Mouse (Mus musculus) heart, embryonic 11.5 days (tissue): Measurements from ENCODE around the gene Dnajc8. TPM values are rescaled to one million over a fixed set of nuclear protein-coding genes. Genes with fewer than 3 reads are reported as not detected.
"Not testable (repeated sequence)": the region's sequence is repeated elsewhere in the genome, so short reads cannot be mapped to it uniquely, and the experiment has no call there.

Experiments used
- ATAC-seq: fragments of 200-750 bp; cut with Nextera tagmentation; replicated peaks from 2 replicates; pipeline ENCODE4 v1.8.0; 2017; ENCODE audit warnings: moderate library complexity; ENCODE audit not compliant: insufficient number of reproducible peaks, low FRiP score, low TSS enrichment
- H3K27ac ChIP-seq: fragments of 300-500 bp; sonication (generic); 2 replicates; pipeline ENCODE4 v1.5.1; 2014; ENCODE audit warnings: mild to moderate bottlenecking, low read depth, low read length
- H3K27me3 ChIP-seq: fragments of 300-500 bp; sonication (generic); 2 replicates; pipeline ENCODE4 v1.6.1; 2014; ENCODE audit warnings: mild to moderate bottlenecking, low read length, mixed read lengths; ENCODE audit not compliant: control insufficient read depth, insufficient read depth
- H3K36me3 ChIP-seq: fragments of 300-500 bp; sonication (generic); 2 replicates; pipeline ENCODE4 v1.6.1; 2014; ENCODE audit warnings: mild to moderate bottlenecking, low read length, moderate library complexity, mixed read lengths; ENCODE audit not compliant: control insufficient read depth, insufficient read depth
- H3K4me1 ChIP-seq: fragments of 300-500 bp; sonication (generic); 2 replicates; pipeline ENCODE4 v1.6.1; 2014; ENCODE audit warnings: low read length; ENCODE audit not compliant: control insufficient read depth, insufficient read depth
- H3K4me2 ChIP-seq: fragments of 300-500 bp; sonication (generic); 2 replicates; pipeline ENCODE4 v1.6.1; 2014; ENCODE audit warnings: mild to moderate bottlenecking, moderate library complexity
- H3K4me3 ChIP-seq: fragments of 300-500 bp; sonication (generic); 2 replicates; pipeline ENCODE4 v1.5.1; 2014; ENCODE audit warnings: low read depth, low read length
- H3K9ac ChIP-seq: fragments of 300-500 bp; sonication (generic); 2 replicates; pipeline ENCODE4 v1.6.1; 2014; ENCODE audit warnings: mild to moderate bottlenecking, low read depth, low read length, moderate library complexity
- H3K9me3 ChIP-seq: fragments of 300-500 bp; sonication (generic); replicated peaks from 2 replicates; pipeline ENCODE4 v1.6.1; 2016; ENCODE audit warnings: low read length; ENCODE audit not compliant: control insufficient read depth
- WGBS: fragments of 180-500 bp; shearing (Covaris S2); extraction: QIAGEN DNeasy Blood & Tissue Kit; methylation state at CpG from one replicate; pipeline ENCODE4 v1.1.7; 2014; ENCODE audit not compliant: insufficient replicate concordance; 5-methylcytosine and 5-hydroxymethylcytosine counted together
- polyA plus RNA-seq: library from polyadenylated mRNA; unstranded; fragments of >200 nt; fragmentation: Nextera tagmentation; extraction: Ambion mirVana; gene quantifications from 2 replicates; pipeline ENCODE4 v1.2.1, GENCODE M21; 2014

The Dnajc8 gene
- polyA plus RNA-seq, 1 experiment from 2014 or later: 157 TPM

- H3K4me2 ChIP-seq: no peak overlapping the region
- ATAC-seq: no peak
- H3K9ac ChIP-seq: no peak overlapping the region
- H3K4me3 ChIP-seq: no peak overlapping the region
- no peak overlapping the region for H3K27ac ChIP-seq
- no peaks in the 10 kb centered on the region for H3K27me3 ChIP-seq
- 91% methylated on average over 9 of the region's 9 CpGs for WGBS
- 0 out of 2 replicates have a peak, but pooled peaks cover 3% of the 10 kb centered on the region for H3K4me1 ChIP-seq
- H3K9me3 ChIP-seq: no peaks in the 10 kb centered on the region
- H3K36me3 ChIP-seq: no peaks in the 10 kb centered on the region
Observed at GRCm38 (mm10) chr4:132592958-132593357, 57.6 kb downstream of the Dnajc8 start.

- Histone ChIP-seq H3K9ac (no peak overlapping the region), H3K4me2 (no peak overlapping the region), H3K4me1 (0 out of 2 replicates have a peak, but pooled peaks cover 3% of the 10 kb centered on the region), H3K4me3 (no peak overlapping the region), H3K9me3 (no peaks in the 10 kb centered on the region), H3K36me3 (no peaks in the 10 kb centered on the region), H3K27ac (no peak overlapping the region), H3K27me3 (no peaks in the 10 kb centered on the region)
- 31% methylated on average over 4 of the region's 4 CpGs for WGBS
- no peak for ATAC-seq
Observed at GRCm38 (mm10) chr4:132594191-132594590, 58.8 kb downstream of the Dnajc8 start.

- 78% methylated on average over 2 of the region's 2 CpGs for WGBS
- no peaks in the 10 kb centered on the region for H3K27me3 ChIP-seq
- H3K27ac ChIP-seq: no peak overlapping the region
- 0 out of 2 replicates have a peak, but pooled peaks cover 7% of the 10 kb centered on the region for H3K4me1 ChIP-seq
- no peaks in the 10 kb centered on the region for H3K9me3 ChIP-seq
- no peak for ATAC-seq
- no peak overlapping the region for H3K4me3 ChIP-seq
- no peaks in the 10 kb centered on the region for H3K36me3 ChIP-seq
- H3K4me2 ChIP-seq: no peak overlapping the region
- H3K9ac ChIP-seq: no peak overlapping the region
Observed at GRCm38 (mm10) chr4:132598861-132599260, 63.5 kb downstream of the Dnajc8 start.

GRCm38 (mm10) chr4:132599764-132600163 lies 64.4 kb downstream of the Dnajc8 start:
- 0 out of 2 replicates have a peak, but pooled peaks cover 7% of the 10 kb centered on the region for H3K4me1 ChIP-seq
- no peaks in the 10 kb centered on the region for H3K36me3 ChIP-seq
- WGBS: 46% methylated on average over 3 of the region's 3 CpGs
- no peak overlapping the region for H3K27ac ChIP-seq
- H3K9ac ChIP-seq: no peak overlapping the region
- no peaks in the 10 kb centered on the region for H3K27me3 ChIP-seq
- ATAC-seq: no peak
- no peaks in the 10 kb centered on the region for H3K9me3 ChIP-seq
- H3K4me2 ChIP-seq: no peak overlapping the region
- H3K4me3 ChIP-seq: no peak overlapping the region

GRCm38 (mm10) chr4:132600465-132600864 lies 65.1 kb downstream of the Dnajc8 start:
- 70% methylated on average over 6 of the region's 6 CpGs for WGBS
- no peak overlapping the region for H3K4me3 ChIP-seq

GRCm38 (mm10) chr4:132601242-132601641 lies 65.9 kb downstream of the Dnajc8 start:
- not testable (repeated sequence) for H3K4me3 ChIP-seq, H3K4me1 ChIP-seq, H3K27me3 ChIP-seq, H3K9me3 ChIP-seq, H3K27ac ChIP-seq, H3K4me2 ChIP-seq, H3K36me3 ChIP-seq, H3K9ac ChIP-seq, ATAC-seq
- WGBS: 86% methylated on average over 4 of the region's 5 CpGs

More at GRCm38 (mm10) chr4:132600465-132600864, 65.1 kb downstream of the Dnajc8 start:
- Histone ChIP-seq H3K36me3 (no peaks in the 10 kb centered on the region), H3K4me1 (0 out of 2 replicates have a peak, but pooled peaks cover 7% of the 10 kb centered on the region), H3K27ac (no peak overlapping the region), H3K9ac (no peak overlapping the region), H3K9me3 (no peaks in the 10 kb centered on the region), H3K4me2 (no peak overlapping the region), H3K27me3 (no peaks in the 10 kb centered on the region)
- ATAC-seq: no peak

Other genes starting within 250 kb of the Dnajc8 start
- 0.57 and 1.8 TPM in 2 replicates for gene Rab42, start 232.2 kb upstream of the Dnajc8 start, polyA plus RNA-seq
- 72.0 and 81.8 TPM in 2 replicates for gene Trnau1ap, start 206.0 kb upstream of the Dnajc8 start, polyA plus RNA-seq
- 28.1 and 28.2 TPM in 2 replicates for gene Rcc1, start 181.9 kb upstream of the Dnajc8 start, polyA plus RNA-seq
- 24.5 and 29.1 TPM in 2 replicates for gene Phactr4, start 113.1 kb upstream of the Dnajc8 start, polyA plus RNA-seq
- gene Med18, start 71.6 kb upstream of the Dnajc8 start, polyA plus RNA-seq: 12.4 and 17.4 TPM in 2 replicates
- gene Sesn2, start 25.0 kb upstream of the Dnajc8 start, polyA plus RNA-seq: 4.1 and 6.2 TPM in 2 replicates
- 1,210 and 1,262 TPM in 2 replicates for gene Atpif1, start 1.9 kb upstream of the Dnajc8 start, polyA plus RNA-seq
- 0.23 and 0.40 TPM in 2 replicates for gene Ptafr, start 28.5 kb downstream of the Dnajc8 start, polyA plus RNA-seq
- gene Eya3, start 103.4 kb downstream of the Dnajc8 start, polyA plus RNA-seq: 21.5 and 24.4 TPM in 2 replicates
- 6.1 and 7.2 TPM in 2 replicates for gene Xkr8, start 197.0 kb downstream of the Dnajc8 start, polyA plus RNA-seq
- gene Smpdl3b, start 221.7 kb downstream of the Dnajc8 start, polyA plus RNA-seq: 6.3 and 8.6 TPM in 2 replicates
- 94.8 and 95.1 TPM in 2 replicates for gene Rpa2, start 232.8 kb downstream of the Dnajc8 start, polyA plus RNA-seq